Mouse (Mus musculus) MEL (cell line): Measurements from ENCODE around the gene Cyp2c55.

Source experiments
- BHLHE40 ChIP-seq: IDR thresholded peaks from 2 replicates; pipeline ENCODE4 v1.6.1; 2012; ENCODE audit warnings: low read depth, mild to moderate bottlenecking, inconsistent platforms, low read length, improper control_type of control experiment, borderline replicate concordance
- CTCF ChIP-seq, 3 experiments: IDR thresholded peaks in 2 of 3; conservative IDR thresholded peaks in 1 of 3; 2 replicates each; pipeline ENCODE4 v1.5.1; 2011 to 2012; ENCODE audit warnings: low read length in 3 of 3, low read depth in 2 of 3, mild to moderate bottlenecking in 2 of 3, improper control_type of control experiment in 1 of 3, inconsistent platforms in 1 of 3, mixed read lengths in 1 of 3, moderate library complexity in 1 of 3; ENCODE audit not compliant: control insufficient read depth in 1 of 3, insufficient read depth in 1 of 3, poor library complexity in 1 of 3, severe bottlenecking in 1 of 3
- GABPA ChIP-seq: IDR thresholded peaks from 2 replicates; pipeline ENCODE4 v1.6.1; 2012; ENCODE audit warnings: low read depth, mild to moderate bottlenecking, inconsistent platforms, low read length, improper control_type of control experiment, moderate library complexity
- GATA1 ChIP-seq: IDR thresholded peaks from 2 replicates; pipeline ENCODE4 v1.6.1; 2011; ENCODE audit warnings: low read depth, low read length, improper control_type of control experiment
- HCFC1 ChIP-seq: IDR thresholded peaks from 2 replicates; pipeline ENCODE4 v1.6.1; 2012; ENCODE audit warnings: low read depth, mild to moderate bottlenecking, inconsistent platforms, low read length, improper control_type of control experiment, moderate library complexity
- MAFK ChIP-seq: IDR thresholded peaks from 2 replicates; pipeline ENCODE4 v1.6.1; 2011; ENCODE audit warnings: low read depth, mild to moderate bottlenecking, low read length, improper control_type of control experiment, borderline replicate concordance
- MAX ChIP-seq: IDR thresholded peaks from 2 replicates; pipeline ENCODE4 v1.6.1; 2011; ENCODE audit warnings: low read length, improper control_type of control experiment
- MAZ ChIP-seq: IDR thresholded peaks from 2 replicates; pipeline ENCODE4 v1.6.1; 2012; ENCODE audit warnings: low read depth, mild to moderate bottlenecking, inconsistent platforms, low read length, improper control_type of control experiment
- NELFE ChIP-seq: IDR thresholded peaks from 2 replicates; pipeline ENCODE4 v1.6.1; 2011; ENCODE audit warnings: low read depth, low read length, improper control_type of control experiment
- NRF1 ChIP-seq: IDR thresholded peaks from 2 replicates; pipeline ENCODE4 v1.6.1; 2014; ENCODE audit warnings: low read depth, mild to moderate bottlenecking, inconsistent platforms, low read length, improper control_type of control experiment, moderate library complexity; ENCODE audit not compliant: poor library complexity, insufficient read depth, severe bottlenecking
- POLR2A ChIP-seq, 2 experiments: IDR thresholded peaks; 2 replicates each; pipeline ENCODE4 v1.6.1; 2011 to 2012; ENCODE audit warnings: low read length in 2 of 2, mild to moderate bottlenecking in 2 of 2, control low read depth in 1 of 2, improper control_type of control experiment in 1 of 2, low read depth in 1 of 2, moderate library complexity in 1 of 2; ENCODE audit not compliant: control insufficient read depth in 1 of 2, insufficient read depth in 1 of 2, poor library complexity in 1 of 2
- POLR2AphosphoS5 ChIP-seq: IDR thresholded peaks from 2 replicates; pipeline ENCODE4 v1.6.1; 2012; ENCODE audit warnings: low read depth, borderline replicate concordance, mild to moderate bottlenecking, inconsistent platforms, low read length, moderate library complexity, mixed read lengths
- RAD21 ChIP-seq: IDR thresholded peaks from 2 replicates; pipeline ENCODE4 v1.6.1; 2011; ENCODE audit warnings: mild to moderate bottlenecking, low read depth, low read length, improper control_type of control experiment
- ZMIZ1 ChIP-seq: IDR thresholded peaks from 2 replicates; pipeline ENCODE4 v1.6.1; 2012; ENCODE audit warnings: low read depth, mild to moderate bottlenecking, inconsistent platforms, low read length, improper control_type of control experiment, moderate library complexity

DNA sequence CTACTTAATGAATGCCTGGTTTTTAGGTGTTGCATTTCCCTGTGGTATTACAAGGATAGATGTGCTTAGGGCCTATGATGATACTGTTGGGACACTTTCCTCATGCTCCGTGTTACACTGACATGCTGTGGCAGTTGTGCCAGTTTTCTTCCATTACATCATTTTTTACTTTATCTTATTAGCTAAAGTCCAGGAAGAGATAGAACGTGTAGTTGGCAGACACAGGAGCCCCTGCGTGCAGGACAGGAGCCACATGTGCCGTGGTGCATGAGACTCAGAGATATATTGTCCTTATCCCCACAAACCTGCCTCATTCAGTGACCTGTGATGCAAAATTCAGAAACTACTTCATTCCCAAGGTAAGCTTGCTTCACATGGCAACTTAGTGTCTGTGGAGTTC lies 8.6 kb upstream of the Cyp2c55 start:
- TF ChIP-seq RAD21, result no peak
- no peak for TF ChIP-seq NRF1
- TF ChIP-seq POLR2A (IDR thresholded peaks at IDR 0.05; ENCODE audit: control insufficient read depth in 1 of 2, insufficient read depth in 1 of 2, low read depth in 1 of 2, low read length in 2 of 2, poor library complexity in 1 of 2), result no peak
- no peak for TF ChIP-seq MAX
- TF ChIP-seq CTCF (IDR thresholded peaks at IDR 0.05 in 2 of 3, conservative IDR thresholded peaks at IDR 0.05 in 1 of 3; ENCODE audit: control insufficient read depth in 1 of 3, insufficient read depth in 1 of 3, low read depth in 2 of 3, low read length in 3 of 3, poor library complexity in 1 of 3, severe bottlenecking in 1 of 3), result no peak
- no peak for TF ChIP-seq BHLHE40
- TF ChIP-seq GATA1, result no peak
- no peak for TF ChIP-seq NELFE
- no peak for TF ChIP-seq POLR2AphosphoS5
- no peak for TF ChIP-seq MAZ
- TF ChIP-seq MAFK, result no peak
- no peak for TF ChIP-seq HCFC1
- no peak for TF ChIP-seq GABPA
- no peak for TF ChIP-seq ZMIZ1
